Mouse (Mus musculus): ENCODE data around the gene Thnsl2.

The Thnsl2 gene

DNA sequence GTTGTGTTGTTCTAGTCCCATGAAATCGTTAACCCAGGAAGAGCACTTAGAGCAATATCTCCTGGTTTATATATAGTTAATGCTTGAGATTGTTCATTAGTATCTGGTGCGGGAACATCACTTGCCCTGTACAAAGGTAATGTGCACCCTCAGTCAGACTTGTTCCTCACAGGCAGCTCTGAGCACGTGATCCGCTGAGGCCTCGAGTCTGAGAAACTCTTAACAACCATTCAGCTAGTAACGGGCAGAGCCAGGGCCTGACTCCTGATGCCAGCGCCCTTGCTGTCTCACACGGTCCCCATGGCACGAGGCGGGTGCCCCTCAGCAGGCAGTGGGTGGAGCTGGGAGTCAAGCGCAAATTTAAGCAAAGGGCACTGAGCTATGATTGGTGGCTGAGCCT lies 10.7 kb downstream of the Thnsl2 start:
- no peak for DNase-seq (ENCODE audit: low spot score in 2 of 2)

DNA sequence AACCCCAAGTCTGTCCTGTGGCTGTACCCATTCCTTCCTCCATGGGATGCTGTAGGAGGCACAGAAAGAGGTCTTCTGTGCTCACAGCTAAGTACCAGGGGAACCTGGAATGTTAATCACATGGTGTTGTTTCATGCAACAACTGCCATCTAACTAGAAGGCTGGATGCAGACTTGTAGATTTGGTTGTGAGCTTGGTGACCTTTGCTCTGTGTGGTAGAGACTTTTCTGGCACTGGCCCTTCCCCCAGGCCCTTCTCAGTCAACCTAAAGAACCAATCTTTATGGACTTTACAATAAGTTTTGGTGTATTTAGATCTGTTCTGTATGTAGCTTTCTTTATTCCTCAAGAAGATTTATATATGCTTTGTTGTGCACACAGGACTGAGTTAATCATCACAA lies 13.2 kb downstream of the Thnsl2 start:
- no peak for DNase-seq (ENCODE audit: low spot score in 2 of 2)

DNA sequence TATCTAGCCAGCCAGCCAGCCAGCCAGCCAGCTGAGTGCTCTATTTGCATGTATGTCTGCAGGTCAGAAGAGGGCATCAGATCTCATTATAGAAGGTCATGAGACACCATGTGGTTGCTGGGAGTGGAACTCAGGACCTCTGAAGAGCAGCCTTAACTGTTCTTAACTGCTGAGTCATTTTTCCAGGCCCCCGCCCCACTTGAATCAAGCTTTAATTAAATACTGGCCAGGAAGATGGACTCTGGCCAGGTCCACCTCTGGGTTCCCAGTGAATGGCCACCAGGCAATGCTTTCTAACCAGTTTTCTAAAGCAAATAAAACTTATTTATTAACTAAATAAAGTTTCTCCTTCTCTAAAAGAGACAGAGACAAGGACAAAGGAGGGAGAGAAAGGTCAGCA lies 14.0 kb downstream of the Thnsl2 start:
- no peak for DNase-seq (ENCODE audit: low spot score in 2 of 2)

DNA sequence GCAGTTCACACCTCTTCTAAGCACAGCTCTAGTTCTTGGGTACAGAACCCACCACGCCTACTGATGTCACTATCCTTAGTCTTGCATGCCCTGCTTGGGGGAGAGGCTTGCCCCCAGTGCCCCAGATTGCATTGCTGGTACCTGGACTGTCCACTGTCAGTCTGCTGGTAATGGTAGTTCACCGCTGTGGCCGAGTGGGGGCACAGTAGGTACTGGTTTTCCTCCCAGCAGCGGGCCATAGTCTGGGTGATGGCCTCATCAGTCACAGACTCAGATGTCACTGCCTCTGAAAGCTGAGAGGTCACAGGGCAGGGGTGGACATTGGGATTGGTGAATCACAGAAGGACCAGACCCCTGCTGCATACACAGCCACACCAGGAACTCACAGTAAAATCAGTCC lies 15.2 kb downstream of the Thnsl2 start:
- DNase-seq (ENCODE audit: low spot score in 2 of 2), result no peak

DNA sequence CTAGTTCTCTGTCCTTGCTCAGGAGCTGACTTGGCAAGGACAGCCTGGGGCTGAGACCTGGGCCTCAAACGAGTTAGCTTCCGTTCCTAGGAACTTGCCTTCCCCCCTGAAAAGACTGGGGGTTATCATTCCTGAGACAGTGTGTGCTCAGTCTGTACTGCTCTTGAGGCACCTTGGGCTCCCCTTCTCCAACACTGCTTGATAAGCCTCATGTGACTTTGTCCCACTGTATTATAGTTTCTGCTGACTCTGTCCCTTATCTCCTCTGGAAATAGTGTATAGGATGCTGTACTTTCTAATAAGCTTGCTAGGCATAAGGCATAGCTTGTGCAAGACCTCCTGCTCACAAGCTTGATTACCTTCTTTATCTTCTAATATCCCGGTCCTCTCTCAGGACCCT lies 17.9 kb downstream of the Thnsl2 start:
- no peak for DNase-seq (ENCODE audit: low spot score in 2 of 2)

DNA sequence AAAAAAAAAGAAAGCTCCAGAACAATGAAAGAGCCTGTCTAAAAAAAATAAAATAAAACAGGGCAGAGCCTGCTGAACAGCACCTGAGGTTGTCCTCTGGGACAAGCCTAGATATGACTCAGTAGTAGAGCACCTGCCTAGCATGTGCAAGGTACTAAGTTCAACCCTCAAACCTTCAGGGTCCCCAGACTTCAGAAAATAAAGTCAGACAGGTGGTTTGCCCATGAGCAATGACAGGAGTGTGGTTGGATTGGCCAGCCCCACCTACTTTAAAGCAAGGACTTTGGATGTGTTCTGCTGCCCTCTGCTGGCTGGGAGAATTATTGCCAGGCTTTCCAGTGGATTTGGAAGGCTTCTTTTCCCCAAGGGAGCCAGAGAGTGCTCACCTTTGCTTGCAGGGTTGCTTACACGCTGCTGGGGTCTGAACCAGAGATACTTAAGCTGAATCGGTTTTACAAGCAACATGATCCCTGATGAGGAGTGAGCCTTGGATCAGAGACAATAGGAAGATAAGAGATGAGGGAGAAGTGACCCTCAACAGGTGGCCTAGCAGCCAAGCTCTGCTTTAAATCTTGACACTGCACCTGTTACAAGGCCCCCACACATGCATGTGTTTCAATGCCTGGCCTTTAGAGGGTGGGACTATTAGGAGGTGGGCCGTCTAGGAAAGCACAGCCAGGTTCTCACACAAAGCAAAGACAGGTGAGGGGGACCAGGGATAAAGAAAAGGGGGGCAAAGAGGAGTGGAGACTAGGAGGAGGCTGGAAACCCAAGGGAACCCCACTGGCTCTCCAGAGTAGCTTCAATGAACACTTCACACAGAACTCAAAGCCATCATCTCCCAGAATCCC lies 19.0 kb downstream of the Thnsl2 start:
- DNase-seq (ENCODE audit: low spot score in 2 of 2), result peak; percentile 28 to 74

DNA sequence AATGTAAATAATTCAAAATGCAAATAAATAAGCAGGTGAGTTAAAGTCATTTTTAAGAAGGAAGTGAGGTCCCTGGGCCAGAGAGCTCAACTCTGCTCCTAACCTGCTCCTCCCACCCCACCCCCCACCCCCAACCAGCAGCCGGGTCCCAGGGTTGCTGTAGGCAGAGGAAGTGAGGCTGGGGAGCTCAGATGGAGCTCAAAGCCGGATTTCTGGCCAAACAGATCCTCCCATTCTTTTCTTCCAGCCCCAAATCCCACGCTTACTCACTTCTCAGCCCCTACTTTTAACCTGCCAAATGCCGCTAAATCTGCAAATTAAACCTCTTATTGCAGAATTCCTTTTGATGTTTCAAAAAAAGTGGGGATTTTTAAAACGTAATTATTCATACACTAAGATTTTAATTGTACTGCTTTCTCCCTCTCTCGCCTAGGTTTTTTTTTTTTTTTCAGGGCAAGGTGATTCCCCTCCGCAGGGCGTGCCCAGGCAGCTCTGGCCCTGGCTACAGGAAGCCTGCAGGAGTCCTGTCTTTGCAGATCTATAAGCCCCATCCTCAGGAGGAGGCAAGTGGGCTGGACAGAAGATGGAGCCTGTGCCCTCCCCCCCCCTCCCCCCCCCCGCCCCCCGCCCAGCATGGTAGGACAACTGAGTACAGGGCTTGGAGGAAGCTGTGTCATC lies 24.5 kb downstream of the Thnsl2 start:
- DNase-seq (ENCODE audit: low spot score in 2 of 2), result no peak

DNA sequence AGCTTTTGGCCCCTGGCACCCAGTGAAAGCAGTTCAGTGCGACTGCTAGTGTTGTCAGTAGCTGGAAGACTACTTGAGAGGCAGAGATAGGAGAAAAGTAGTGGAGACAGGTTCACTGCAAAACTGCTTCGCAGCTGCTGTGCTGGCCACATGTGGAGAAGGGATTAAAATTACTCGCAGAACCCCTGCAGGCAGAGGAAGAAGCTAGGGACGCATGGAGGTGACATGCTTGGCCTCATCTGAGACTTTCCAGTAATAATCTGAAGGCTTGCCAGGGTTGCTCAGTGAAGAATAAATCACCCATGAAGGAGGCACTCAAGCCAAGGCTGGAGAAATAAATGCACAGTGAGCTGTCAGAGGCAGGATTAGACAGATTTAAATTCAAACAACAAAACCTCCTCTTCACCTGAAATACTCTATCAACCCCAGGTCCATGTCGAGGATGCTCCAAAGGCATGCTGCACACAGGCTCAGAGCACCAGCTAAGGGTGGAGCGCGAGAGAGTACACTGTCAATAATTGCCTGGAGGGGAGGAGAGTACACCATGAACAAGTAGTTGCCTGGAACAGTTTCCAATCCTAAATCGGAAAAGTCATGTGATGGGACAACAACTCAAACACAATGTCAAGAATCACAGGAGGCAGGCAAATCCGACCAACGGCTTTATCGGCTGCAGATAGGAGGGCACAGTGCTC lies 32.7 kb downstream of the Thnsl2 start:
- DNase-seq (ENCODE audit: low spot score in 2 of 2), result no peak

DNA sequence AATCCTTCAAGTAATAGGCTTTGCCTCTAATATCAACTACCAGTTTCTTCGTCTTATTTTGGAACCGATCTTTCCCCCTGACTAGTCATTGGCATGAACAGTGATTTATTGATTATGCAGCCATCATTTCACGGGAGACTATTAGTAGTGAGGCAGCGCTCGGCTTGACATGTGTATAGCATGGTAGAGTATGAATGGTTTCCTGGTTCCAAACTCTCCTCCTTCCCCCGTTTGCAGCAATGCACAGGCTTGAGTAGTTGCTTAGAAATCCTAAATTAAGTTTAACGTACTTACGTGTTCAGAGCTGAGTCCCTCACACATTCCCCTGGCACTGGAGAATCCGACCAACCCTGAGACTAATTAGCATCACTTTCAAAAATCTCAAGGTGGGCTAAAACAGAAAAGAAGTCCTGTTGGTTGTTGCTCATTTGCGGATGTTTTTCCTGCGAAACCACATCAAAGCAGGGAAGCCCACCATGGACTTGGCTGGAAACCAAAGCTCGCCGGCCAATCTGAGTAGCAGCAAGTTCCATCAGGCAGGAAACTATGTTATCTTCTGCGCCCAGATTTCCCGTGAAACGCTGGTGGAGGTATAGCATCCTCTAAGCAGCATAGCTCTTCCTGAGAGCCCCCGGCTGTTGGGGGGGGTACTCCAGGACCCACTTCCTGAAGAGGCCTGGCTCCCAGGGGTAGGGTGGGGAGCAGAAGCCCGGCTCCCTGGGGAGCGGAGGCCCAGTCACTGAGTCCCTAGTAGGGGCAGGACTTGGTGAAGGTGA lies 37.9 kb downstream of the Thnsl2 start:
- peak in 1 of 2 experiments; percentile 11 for DNase-seq (ENCODE audit: low spot score in 2 of 2)

DNA sequence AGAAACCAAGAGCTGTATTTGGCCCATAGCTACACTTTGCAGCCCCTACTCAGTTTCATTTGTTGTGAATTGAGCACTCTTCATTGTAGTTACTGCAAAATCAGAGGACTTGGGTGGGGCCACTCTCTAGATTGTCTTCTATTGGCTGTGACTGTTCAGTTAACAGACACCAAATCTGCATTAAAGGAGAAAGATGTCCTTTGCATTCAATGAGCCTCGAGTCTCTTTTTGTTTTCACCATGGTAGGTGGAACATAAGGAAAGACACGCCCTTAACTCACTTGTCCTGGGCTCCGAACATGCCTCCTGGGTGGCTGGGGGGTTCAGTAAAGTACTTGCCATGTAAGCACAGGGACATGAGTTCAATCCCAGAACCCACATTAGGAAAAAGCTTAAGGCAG lies 48.1 kb downstream of the Thnsl2 start:
- DNase-seq (ENCODE audit: low spot score in 2 of 2), result no peak

DNA sequence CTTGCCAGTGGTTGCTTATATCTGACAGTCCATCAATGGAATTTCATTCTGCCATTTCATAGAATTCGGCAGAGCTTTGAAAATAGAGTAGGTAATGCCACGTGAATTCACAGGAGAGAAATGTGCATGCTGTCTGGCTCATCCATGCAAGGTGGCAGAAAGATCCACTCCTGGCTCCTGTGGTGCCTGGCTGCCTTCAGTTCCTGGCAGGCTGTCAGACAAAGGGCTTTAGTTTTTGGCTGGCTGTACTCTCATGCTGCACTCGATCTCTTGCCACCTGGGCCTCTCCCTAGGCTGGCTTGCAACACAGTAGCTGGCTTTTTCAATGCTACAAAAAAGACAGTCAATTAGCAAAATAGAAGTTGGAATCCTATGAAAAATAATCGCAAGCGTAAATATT lies 49.5 kb downstream of the Thnsl2 start:
- no peak for DNase-seq (ENCODE audit: low spot score in 2 of 2)

DNA sequence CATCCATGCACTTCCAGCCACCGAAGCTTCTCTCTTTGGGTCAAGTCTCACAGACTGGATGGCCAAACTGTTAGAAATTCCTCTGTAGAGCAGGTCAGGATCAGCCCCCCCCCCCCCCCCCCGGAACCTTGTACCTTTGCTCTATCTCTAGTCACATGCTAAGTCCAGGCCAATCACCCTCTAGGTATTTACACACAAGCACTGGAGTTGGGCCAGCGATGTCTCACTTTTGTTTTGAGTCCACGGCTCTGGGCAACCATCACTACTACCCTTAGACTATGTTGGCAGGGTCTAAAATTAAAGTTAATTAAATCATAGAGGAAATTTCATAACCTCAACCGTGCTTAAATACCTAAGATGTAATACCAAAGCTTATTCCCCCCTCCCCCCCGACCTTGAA lies 50.6 kb downstream of the Thnsl2 start:
- DNase-seq (ENCODE audit: low spot score in 2 of 2), result no peak

DNA sequence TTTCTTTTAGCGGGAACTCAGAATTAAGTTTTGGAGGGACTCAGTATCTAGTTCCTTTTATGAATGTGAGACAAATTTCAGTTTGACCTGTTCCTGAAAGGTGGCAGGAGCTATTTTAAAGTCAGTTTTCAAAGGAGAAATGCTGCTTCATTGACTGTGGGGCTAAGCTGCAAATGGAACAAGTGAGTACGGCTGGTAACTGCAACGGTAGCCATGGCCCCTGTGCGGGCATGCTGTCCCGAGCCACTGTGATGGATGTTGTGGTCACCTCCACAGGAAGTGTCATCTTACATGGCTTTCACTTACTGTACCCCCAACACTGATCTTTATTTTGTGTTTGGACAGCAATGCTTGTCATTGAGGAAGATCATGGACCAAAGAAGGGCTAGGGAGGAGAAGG lies 53.8 kb downstream of the Thnsl2 start:
- no peak for DNase-seq (ENCODE audit: low spot score in 2 of 2)

DNA sequence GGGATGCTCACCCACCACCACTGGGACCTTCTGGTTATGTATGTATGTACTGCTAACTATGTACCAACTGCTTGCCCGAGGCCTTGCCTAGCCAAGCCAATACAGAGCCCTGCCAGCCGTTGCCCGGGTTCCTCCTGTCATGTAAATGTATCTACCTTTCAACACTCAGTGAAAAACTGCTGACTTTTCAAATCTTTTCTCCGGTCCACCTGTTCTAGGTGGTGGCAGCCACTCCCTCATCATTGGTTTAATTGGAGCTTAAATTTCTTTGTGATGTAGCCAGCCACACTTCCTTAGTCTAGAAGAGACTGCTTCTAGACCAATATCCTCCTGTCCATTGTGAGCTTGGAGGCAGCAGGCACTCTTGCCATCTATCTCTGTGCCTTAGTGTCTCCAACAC lies 54.5 kb downstream of the Thnsl2 start:
- no peak for DNase-seq (ENCODE audit: low spot score in 2 of 2)

DNA sequence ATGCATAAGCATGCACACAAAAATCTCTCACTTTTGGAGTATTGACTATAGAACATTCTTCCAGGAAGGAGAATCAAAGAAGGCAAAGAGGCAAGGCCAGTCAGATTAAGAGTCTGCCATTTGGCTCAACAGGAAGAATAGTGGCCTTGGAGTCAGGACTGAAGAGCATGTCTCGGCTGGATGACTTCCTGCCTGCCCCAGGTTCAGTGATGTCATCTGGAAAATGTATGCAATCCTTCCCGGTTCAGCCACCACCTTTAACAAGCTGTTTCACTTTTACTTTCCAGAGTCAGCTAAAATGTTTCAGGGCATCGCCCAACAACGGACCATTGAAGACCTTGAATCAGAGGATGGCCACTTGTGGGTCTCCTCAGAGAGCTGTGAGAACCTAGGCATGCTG lies 55.2 kb downstream of the Thnsl2 start:
- no peak for DNase-seq (ENCODE audit: low spot score in 2 of 2)

DNA sequence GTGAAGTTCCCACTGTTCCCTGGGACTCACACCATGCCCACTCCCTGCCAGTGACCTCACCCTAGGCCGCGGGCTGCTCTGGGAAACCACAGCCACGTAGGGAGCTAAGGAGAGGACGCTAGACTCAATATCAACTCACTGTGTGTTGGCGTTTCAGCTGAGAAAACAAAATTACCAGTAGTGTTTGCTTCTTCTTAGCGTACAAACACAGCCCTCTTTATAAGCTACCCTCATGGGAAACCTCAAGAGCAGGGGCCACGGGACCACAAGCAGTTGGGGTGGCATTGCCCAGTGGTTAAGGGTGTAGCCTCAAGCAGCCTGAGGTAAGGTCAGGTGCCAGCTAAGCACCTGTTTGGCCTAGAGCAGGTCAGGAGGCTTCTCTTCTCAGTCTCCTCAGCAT lies 60.8 kb downstream of the Thnsl2 start:
- DNase-seq (ENCODE audit: low spot score in 2 of 2), result no peak

DNA sequence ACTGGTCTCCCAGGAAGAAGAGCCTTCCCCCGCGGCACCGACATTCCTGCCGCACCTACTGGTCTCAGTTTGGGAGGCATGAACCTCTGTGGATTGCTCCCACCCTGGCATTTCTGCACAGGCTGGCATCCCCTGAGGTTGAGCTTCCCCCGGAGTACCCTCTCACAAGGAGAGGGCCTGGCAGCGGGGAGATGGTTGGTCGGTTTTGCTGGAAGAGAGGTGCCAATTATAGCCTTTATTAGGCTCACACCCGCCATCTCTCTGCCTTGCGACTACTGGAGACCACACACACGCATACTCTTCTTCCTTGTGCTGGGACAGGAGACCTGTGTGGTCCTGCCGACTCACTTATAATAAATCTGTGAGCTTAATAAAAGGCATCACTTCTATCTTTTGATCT lies 62.2 kb downstream of the Thnsl2 start:
- no peak for DNase-seq (ENCODE audit: low spot score in 2 of 2)

DNA sequence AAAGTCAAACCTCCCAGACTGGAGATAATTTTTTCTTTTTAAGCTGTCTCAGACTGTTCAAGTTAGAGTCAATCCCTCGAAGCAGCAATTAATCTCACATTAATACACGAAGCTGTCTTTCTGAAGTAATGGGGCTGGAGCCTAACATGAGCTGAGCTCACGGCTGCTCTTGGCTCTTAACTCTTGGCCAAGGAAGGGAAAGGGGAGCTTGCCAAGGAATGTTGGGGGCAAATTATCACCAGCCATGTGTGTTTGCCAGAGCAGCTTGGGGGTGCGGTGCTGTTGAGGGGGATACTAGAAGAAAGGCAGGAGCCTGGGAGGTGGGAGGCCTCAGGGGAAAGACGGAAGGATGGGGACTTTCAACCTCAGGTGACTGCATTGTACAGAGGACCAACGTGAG lies 63.0 kb downstream of the Thnsl2 start:
- DNase-seq (ENCODE audit: low spot score in 2 of 2), result no peak
